Mouse (Mus musculus) spleen, postnatal 4 days (tissue): ENCODE measurements at regions not wholly inside any gene's neighbourhood (a gene's known extent, or its start where the extent isn't known, plus 50 kb on each side); places are given as distances from the start of the nearest gene placed in this dataset.
A peak's percentile ranks its signal among the peaks of the same experiment; 100 is the strongest.

Source experiments
- DNase-seq, 2 experiments: peaks; one replicate each; pipeline ENCODE4 v3.0.0; 2022; ENCODE audit warnings: low spot score in 2 of 2

DNA sequence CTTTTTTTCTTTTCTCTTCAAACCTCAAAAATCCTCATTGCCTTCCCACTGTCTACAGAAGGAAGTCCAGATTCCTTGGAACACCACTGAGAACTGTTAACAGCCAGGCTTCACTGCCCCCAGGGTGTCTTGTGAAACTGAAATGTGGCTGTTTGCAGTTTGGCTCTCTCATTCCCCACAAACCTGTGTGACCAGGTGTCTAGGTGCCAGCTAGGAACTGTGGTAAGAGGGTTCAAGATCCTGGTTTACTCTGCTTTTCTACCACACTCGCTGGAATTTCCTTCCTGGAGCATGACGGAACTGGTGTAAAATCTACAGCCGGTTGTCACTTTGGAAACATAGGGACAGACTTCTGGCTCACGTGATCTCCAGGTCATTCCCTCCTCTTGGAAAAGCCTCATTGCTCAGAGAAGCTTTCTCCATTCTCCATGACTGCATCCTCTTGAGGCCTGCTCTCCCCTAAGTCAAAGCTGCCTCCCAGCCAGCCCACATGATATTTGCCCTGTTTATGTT is 660.2 kb downstream of the Zfp706 start:
- DNase-seq = peak in 1 of 2 experiments; percentile 25

GRCm38 (mm10) chr15:36346126-36346525 is 661.4 kb downstream of the Zfp706 start:
- peak in 1 of 2 experiments; percentile 55 for DNase-seq

- DNase-seq = no peak
Measured at GRCm38 (mm10) chr15:36345413-36345812, 662.2 kb downstream of the Zfp706 start.

DNA sequence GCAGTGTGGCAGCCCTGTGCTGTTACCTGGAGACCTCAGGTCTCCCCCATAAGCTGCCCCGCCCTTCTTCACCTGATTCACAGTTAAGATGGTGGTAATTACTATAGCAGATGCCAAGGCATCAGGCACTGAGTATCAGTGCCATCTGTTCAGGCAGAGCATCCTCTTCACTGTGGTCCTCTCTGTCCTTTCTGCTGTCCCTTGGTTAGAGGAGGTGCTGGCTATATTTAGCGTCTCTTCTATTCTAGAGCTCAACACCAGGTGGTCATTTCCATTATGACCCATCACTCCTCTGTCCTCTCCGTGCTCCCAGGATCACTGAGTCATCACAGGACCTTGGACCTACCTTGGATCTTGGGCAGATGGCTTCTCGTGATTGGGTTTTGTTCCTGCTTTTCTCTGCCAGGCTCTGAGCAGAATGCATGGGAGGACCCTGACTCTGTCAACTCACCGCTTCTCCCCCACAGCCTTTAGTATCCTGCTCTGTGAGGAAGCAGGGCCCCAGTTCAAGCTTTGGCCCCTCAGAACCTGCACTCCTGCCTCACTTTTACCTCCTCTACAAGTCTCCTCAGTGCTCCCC is 667.5 kb downstream of the Zfp706 start:
- DNase-seq = no peak

DNA sequence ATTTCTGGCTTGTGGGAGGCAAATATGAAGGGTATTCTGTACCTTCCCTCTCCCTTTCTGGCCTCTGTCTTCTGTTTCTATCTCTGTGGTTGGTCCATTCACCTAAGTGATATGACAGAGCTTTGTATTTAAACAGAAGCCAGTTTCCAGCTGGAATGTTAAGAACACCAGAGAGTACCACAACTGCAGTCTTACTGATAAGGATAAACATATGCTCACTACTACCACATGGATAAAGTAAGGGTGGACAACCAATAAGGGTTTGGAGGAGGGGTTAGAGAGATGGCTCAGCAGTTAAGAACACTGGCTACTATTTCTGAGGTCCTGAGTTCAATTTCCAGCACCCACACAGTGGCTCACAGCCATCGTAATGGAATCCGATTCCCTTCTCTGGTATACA is 668.8 kb downstream of the Zfp706 start:
- DNase-seq = no peak

GRCm38 (mm10) chr15:36336857-36337256 is 670.7 kb downstream of the Zfp706 start:
- no peak for DNase-seq

DNA sequence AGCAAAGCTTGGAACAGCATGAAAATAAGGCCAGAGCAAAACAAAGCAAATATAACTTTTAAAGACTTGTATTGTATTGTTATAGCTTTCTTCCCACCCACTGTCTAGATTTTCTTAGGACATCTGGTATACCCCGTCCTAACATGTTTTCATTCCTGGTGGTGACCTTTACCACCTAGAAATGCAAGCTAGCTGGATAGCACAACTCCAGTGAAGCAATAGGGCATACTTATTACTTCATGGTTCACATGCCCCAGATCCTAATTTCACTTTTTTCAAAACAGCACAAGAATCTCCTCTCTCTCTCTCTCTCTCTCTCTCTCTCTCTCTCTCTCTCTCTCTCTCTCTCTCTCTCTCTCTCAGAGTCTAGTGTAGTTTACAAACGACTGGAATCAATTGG is 672.5 kb downstream of the Zfp706 start:
- DNase-seq = no peak

GRCm38 (mm10) chr15:36334436-36335113 is 673.0 kb downstream of the Zfp706 start:
- DNase-seq = no peak

- no peak for DNase-seq
Measured at GRCm38 (mm10) chr15:36333857-36334256, 673.7 kb downstream of the Zfp706 start.

GRCm38 (mm10) chr15:36333265-36333664 is 674.3 kb downstream of the Zfp706 start:
- no peak for DNase-seq
